ENCODE assay signal across 9 mouse cellular contexts in the genomic region with DNA sequence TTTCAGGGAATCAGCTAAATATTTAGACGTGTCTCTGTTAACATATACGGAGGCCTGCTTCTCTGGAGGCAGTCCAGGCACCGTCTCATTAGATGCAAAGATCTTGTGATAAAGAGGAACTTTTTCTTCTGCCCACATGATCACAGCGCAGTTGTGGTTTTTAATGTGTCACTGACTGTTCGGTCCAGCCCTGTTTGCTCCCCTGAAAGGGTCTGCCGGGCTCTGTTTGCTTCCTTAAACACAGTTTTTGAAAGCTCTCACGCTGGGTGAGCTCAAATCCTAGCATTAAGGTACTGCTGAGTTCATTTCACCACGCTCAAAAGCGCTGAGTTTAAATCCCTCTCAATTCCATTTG. TPM values are rescaled to one million over a fixed set of nuclear protein-coding genes. Genes with fewer than 3 reads are reported as not detected.
DNase-seq lines count a peak whose midpoint lies in the region; ATAC-seq lines count a peak whose summit lies in the region.
"Had no signal": no experiment of that assay in that cellular context is flagged by ENCODE, and none has a peak within 500 bp of the region (broad histone marks: within the 10 kb centered on the region; RNA-seq: fewer than 3 reads in every experiment).

No protein-coding gene starts in this region.

- no peak overlapping the region for H3K4me3 ChIP-seq in stomach, embryonic 16.5 days (replicated peaks; ENCODE audit: low read length)

- H3K9ac ChIP-seq in stomach, embryonic 16.5 days (ENCODE audit: low read length) = 0 out of 2 replicates have a peak overlapping the region, but pooled peaks have one; percentile 38

- no peaks in the 10 kb centered on the region for H3K36me3 ChIP-seq in stomach, embryonic 16.5 days (ENCODE audit: control insufficient read depth, insufficient read depth, low read length)

- no peaks in the 10 kb centered on the region for H3K27me3 ChIP-seq in stomach, embryonic 16.5 days (ENCODE audit: control insufficient read depth, insufficient read depth, low read length)

- no peaks in the 10 kb centered on the region for H3K9me3 ChIP-seq in stomach, embryonic 16.5 days (replicated peaks; ENCODE audit: control insufficient read depth, low read length)
- H3K9me3 ChIP-seq: megakaryocyte, embryonic 14.5 days had no signal

- peaks cover 16% of the 10 kb centered on the region for H3K4me1 ChIP-seq in stomach, embryonic 16.5 days (ENCODE audit: control insufficient read depth, insufficient read depth, low read length)

- ATAC-seq in CD4-positive, CD25-positive, alpha-beta regulatory T cell, adult 4 months = no peak
- ATAC-seq in stomach, embryonic 16.5 days (ENCODE audit: insufficient read depth, low FRiP score) = no peak

- DNase-seq in CD4-positive, CD25-positive, alpha-beta regulatory T cell, adult 2 months (ENCODE audit: low read depth, low spot score) = peak; percentile 2
- peak; percentile 39 to 54 for DNase-seq in spleen, postnatal 36 days (ENCODE audit: low spot score in 2 of 2)
- DNase-seq in spleen, postnatal 4 days (ENCODE audit: low spot score in 2 of 2) = no peak
- peak; percentile 28 for DNase-seq in lung, postnatal 25 days (ENCODE audit: low spot score)
- no peak for DNase-seq in thymus, postnatal 0 days (ENCODE audit: low spot score)
- DNase-seq in gastrocnemius, postnatal 10 days = no peak

- no peak overlapping the region for H3K4me2 ChIP-seq in stomach, embryonic 16.5 days (ENCODE audit: low read depth, low read length)

- no peak overlapping the region; the same call in 1 of the 2 replicates for H3K27ac ChIP-seq in stomach, embryonic 16.5 days (ENCODE audit: low read length)

- WGBS in stomach, embryonic 16.5 days = 9% methylated on average over 9 of the region's 9 CpGs

RNA-seq across cellular contexts. Expression of a gene that starts 59.3 kb away (rescaled TPM):
- polyA plus RNA-seq in CD4-positive, CD25-positive, alpha-beta regulatory T cell, adult 4 months (2017; shearing (Covaris generic)) = not detected
- polyA plus RNA-seq in stomach, embryonic 16.5 days (2015; fragmentation: Nextera tagmentation; extraction: Ambion mirVana) = 0.20 and 0.27 TPM in 2 replicates
- 1.5 and 4.4 TPM in 2 replicates for polyA plus RNA-seq in thymus, postnatal 0 days (2015; fragmentation: Nextera tagmentation; extraction: Ambion mirVana)
- under 1 TPM in 1 of 2 experiments, not detected in 1; 0.21 TPM for total RNA-seq in gastrocnemius, postnatal 10 days (2021)

Comparison
In these comparisons a context has a peak if more than half of its experiments do, and no peak if none do; other contexts are left out.
1. DNase-seq: peak in CD4-positive, CD25-positive, alpha-beta regulatory T cell, adult 2 months (single experiment), spleen, postnatal 36 days (2 of 2) and lung, postnatal 25 days (single experiment); none in spleen, postnatal 4 days (0 of 2), thymus, postnatal 0 days (single experiment) and gastrocnemius, postnatal 10 days (single experiment).